Mouse (Mus musculus) adipocyte (in vitro differentiated cells): ENCODE results near the gene Mindy4.

Source experiments
- DNase-seq: peaks from one replicate; pipeline ENCODE4 v3.0.0-alpha.2; 2016; ENCODE audit warnings: low spot score

Gene Mindy4

GRCm38 (mm10) chr6:55338934-55339825 lies 136.0 kb downstream of the Mindy4 start:
- DNase-seq, result no peak

- no peak for DNase-seq
Measured at GRCm38 (mm10) chr6:55341688-55342087, 138.5 kb downstream of the Mindy4 start.

- DNase-seq, result no peak
Measured at GRCm38 (mm10) chr6:55342328-55342727, 139.1 kb downstream of the Mindy4 start.

- DNase-seq, result no peak
Measured at GRCm38 (mm10) chr6:55343446-55343845, 140.3 kb downstream of the Mindy4 start.

GRCm38 (mm10) chr6:55344291-55345016 lies 141.3 kb downstream of the Mindy4 start:
- DNase-seq, result no peak

GRCm38 (mm10) chr6:55345264-55345663 lies 142.1 kb downstream of the Mindy4 start:
- DNase-seq, result no peak

- no peak for DNase-seq
Measured at GRCm38 (mm10) chr6:55346491-55346890, 143.3 kb downstream of the Mindy4 start.

- DNase-seq, result peak; percentile 56
Measured at GRCm38 (mm10) chr6:55347711-55348571, 144.8 kb downstream of the Mindy4 start.

- no peak for DNase-seq
Measured at GRCm38 (mm10) chr6:55349231-55349630, 146.0 kb downstream of the Mindy4 start.

GRCm38 (mm10) chr6:55350383-55350952 lies 147.3 kb downstream of the Mindy4 start:
- no peak for DNase-seq

- DNase-seq, result no peak
Measured at GRCm38 (mm10) chr6:55351712-55352111, 148.5 kb downstream of the Mindy4 start.

GRCm38 (mm10) chr6:55353711-55354445 lies 150.7 kb downstream of the Mindy4 start:
- no peak for DNase-seq

GRCm38 (mm10) chr6:55354456-55355117 lies 151.4 kb downstream of the Mindy4 start:
- DNase-seq, result no peak

- no peak for DNase-seq
Measured at GRCm38 (mm10) chr6:55355575-55355974, 152.4 kb downstream of the Mindy4 start.

GRCm38 (mm10) chr6:55356017-55356703 lies 153.0 kb downstream of the Mindy4 start:
- DNase-seq, result no peak

- DNase-seq, result no peak
Measured at GRCm38 (mm10) chr6:55356976-55357635, 153.9 kb downstream of the Mindy4 start.

- DNase-seq, result no peak
Measured at GRCm38 (mm10) chr6:55357636-55358031, 154.5 kb downstream of the Mindy4 start.

- peak; percentile 50 for DNase-seq
Measured at GRCm38 (mm10) chr6:55358731-55359143, 155.6 kb downstream of the Mindy4 start.

- no peak for DNase-seq
Measured at GRCm38 (mm10) chr6:55362663-55363062, 159.5 kb downstream of the Mindy4 start.
